Comparison of ENCODE assay signal across 18 mouse cellular contexts in genomic region chr6:37740982-37741889, GRCm38 (mm10).
DNase-seq lines count a peak whose midpoint lies in the region; ATAC-seq and TF ChIP-seq lines count a peak whose summit lies in the region.
"Had no signal": no experiment of that assay in that cellular context is flagged by ENCODE, and none has a peak within 500 bp of the region (broad histone marks: within the 10 kb centered on the region; RNA-seq: fewer than 3 reads in every experiment).

No protein-coding gene starts in this region.

- no peak for ATAC-seq in hindbrain, embryonic 11.5 days (ENCODE audit: low FRiP score)
- ATAC-seq in frontal cortex, adult (ENCODE audit: low TSS enrichment): no peak
- ATAC-seq: forebrain, embryonic 13.5 days; intestine, embryonic 16.5 days; Patski had no signal

- H3K27ac ChIP-seq in ES-E14 (ENCODE audit: insufficient read depth, low read depth, low read length, poor library complexity, severe bottlenecking): peak overlapping the region; percentile 64
- no peak overlapping the region for H3K27ac ChIP-seq in hindbrain, embryonic 11.5 days (ENCODE audit: low read depth, low read length)
- H3K27ac ChIP-seq: forebrain, embryonic 13.5 days; hindbrain, embryonic 14.5 days had no signal

- DNase-seq in cerebellum, postnatal 10 days: peak; percentile 15 to 16
- no peak for DNase-seq in cerebellum, adult 9-10 months
- no peak for DNase-seq in ES-E14 (ENCODE audit: low read depth, low spot score)
- peak; percentile 62 to 82 for DNase-seq in kidney, postnatal 25 days
- peak; percentile 38 for DNase-seq in lung, postnatal 10 days
- no peak for DNase-seq in right cerebral cortex, postnatal 10 days (ENCODE audit: low spot score in 2 of 2)
- no peak for DNase-seq in hindbrain, embryonic 11.5 days (ENCODE audit: low spot score)
- DNase-seq: adrenal gland, postnatal 10 days; cerebellum, adult 8-10 months; embryo, embryonic 11 days; gastrocnemius, postnatal 10 days; layer of hippocampus, adult 9-11 months; midbrain, embryonic 14.5 days had no signal

- peaks cover 2% of the 10 kb centered on the region; the same call in 1 of the 2 replicates for H3K36me3 ChIP-seq in ES-E14 (ENCODE audit: control insufficient read depth, insufficient read depth, low read length, poor library complexity, severe bottlenecking)
- no peaks in the 10 kb centered on the region for H3K36me3 ChIP-seq in hindbrain, embryonic 11.5 days (ENCODE audit: control insufficient read depth, insufficient read depth, low read length)

- H3K4me2 ChIP-seq in hindbrain, embryonic 11.5 days (replicated peaks; ENCODE audit: low read depth, low read length): no peak overlapping the region
- H3K4me2 ChIP-seq: forebrain, embryonic 13.5 days; hindbrain, embryonic 14.5 days had no signal

- WGBS in hindbrain, embryonic 11.5 days: 86% methylated on average over 14 of the region's 14 CpGs

- no peaks in the 10 kb centered on the region for H3K27me3 ChIP-seq in hindbrain, embryonic 11.5 days (ENCODE audit: control insufficient read depth, insufficient read depth, low read length)
- H3K27me3 ChIP-seq: forebrain, embryonic 13.5 days; Patski had no signal

- H3K9me3 ChIP-seq in ES-E14 (ENCODE audit: control insufficient read depth, insufficient read depth, low read depth, low read length): no peaks in the 10 kb centered on the region
- no peaks in the 10 kb centered on the region for H3K9me3 ChIP-seq in hindbrain, embryonic 11.5 days (ENCODE audit: control insufficient read depth, low read length)

- H3K4me3 ChIP-seq in ES-E14 (ENCODE audit: insufficient read depth in 1 of 2, low read depth in 1 of 2, low read length in 2 of 2, poor library complexity in 1 of 2, severe bottlenecking in 1 of 2): no peak overlapping the region
- H3K4me3 ChIP-seq in hindbrain, embryonic 11.5 days (ENCODE audit: low read depth, low read length): no peak overlapping the region
- H3K4me3 ChIP-seq: forebrain, embryonic 13.5 days had no signal

- H3K9ac ChIP-seq in ES-E14 (ENCODE audit: insufficient read depth, low read depth, low read length, poor library complexity, severe bottlenecking): no peak overlapping the region
- H3K9ac ChIP-seq in hindbrain, embryonic 11.5 days (ENCODE audit: low read depth, low read length): no peak overlapping the region
- H3K9ac ChIP-seq: forebrain, embryonic 13.5 days; hindbrain, embryonic 14.5 days had no signal

- in situ Hi-C loops in ES-E14 (cut with MboI; ENCODE audit: low sequenced_read_pairs in 2 of 2, unreplicated experiment in 2 of 2): no loop called here

- no peaks in the 10 kb centered on the region for H3K4me1 ChIP-seq in ES-E14 (ENCODE audit: control insufficient read depth in 2 of 2, insufficient read depth in 2 of 2, low read length in 2 of 2, poor library complexity in 1 of 2)
- no peaks in the 10 kb centered on the region for H3K4me1 ChIP-seq in hindbrain, embryonic 11.5 days (replicated peaks; ENCODE audit: control insufficient read depth, insufficient read depth, low read length)
- H3K4me1 ChIP-seq: forebrain, embryonic 13.5 days had no signal

TF ChIP-seq in ES-E14, 5 proteins besides CTCF, POLR2A, EP300 and RAD21:
- no peak for TF ChIP-seq CHD2 (IDR thresholded peaks at IDR 0.05; ENCODE audit: low read depth, low read length)
- no peak for TF ChIP-seq MAFK (IDR thresholded peaks at IDR 0.05; ENCODE audit: insufficient read depth, low read depth, low read length)
- no peak for TF ChIP-seq ZNF384 (IDR thresholded peaks at IDR 0.05; ENCODE audit: low read depth, low read length)
- no peak for TF ChIP-seq HCFC1 (IDR thresholded peaks at IDR 0.05; ENCODE audit: borderline replicate concordance, insufficient read depth, low read length)
- no peak for TF ChIP-seq ZC3H11A (IDR thresholded peaks at IDR 0.05; ENCODE audit: borderline replicate concordance, low read depth, low read length)

Comparison
In these comparisons a context has a peak if more than half of its experiments do, and no peak if none do; other contexts are left out.
1. DNase-seq: peak in cerebellum, postnatal 10 days (2 of 2), kidney, postnatal 25 days (2 of 2) and lung, postnatal 10 days (single experiment); none in cerebellum, adult 9-10 months (single experiment), ES-E14 (single experiment), right cerebral cortex, postnatal 10 days (0 of 2) and hindbrain, embryonic 11.5 days (single experiment).